Mouse (Mus musculus): Measurements from ENCODE around the gene A930004D18Rik.

Gene A930004D18Rik

GRCm38 (mm10) chr2:18053243-18053950, 15.9 kb upstream of the A930004D18Rik start:
- no peak for DNase-seq (ENCODE audit: low read depth in 2 of 2, low spot score in 2 of 2)

GRCm38 (mm10) chr2:18052581-18052980, 15.0 kb upstream of the A930004D18Rik start:
- DNase-seq (ENCODE audit: low read depth in 2 of 2, low spot score in 2 of 2): no peak

GRCm38 (mm10) chr2:18051831-18052170, 14.3 kb upstream of the A930004D18Rik start:
- no peak for DNase-seq (ENCODE audit: low read depth in 2 of 2, low spot score in 2 of 2)

- DNase-seq (ENCODE audit: low read depth in 2 of 2, low spot score in 2 of 2): no peak
Measured at GRCm38 (mm10) chr2:18051026-18051830, 13.7 kb upstream of the A930004D18Rik start.

GRCm38 (mm10) chr2:18050541-18050985, 13.0 kb upstream of the A930004D18Rik start:
- DNase-seq (ENCODE audit: low read depth in 2 of 2, low spot score in 2 of 2): no peak

- DNase-seq (ENCODE audit: low read depth in 2 of 2, low spot score in 2 of 2): no peak
Measured at GRCm38 (mm10) chr2:18050018-18050417, 12.5 kb upstream of the A930004D18Rik start.

- DNase-seq (ENCODE audit: low read depth in 2 of 2, low spot score in 2 of 2): no peak
Measured at GRCm38 (mm10) chr2:18049279-18049821, 11.8 kb upstream of the A930004D18Rik start.

- no peak for DNase-seq (ENCODE audit: low read depth in 2 of 2, low spot score in 2 of 2)
Measured at GRCm38 (mm10) chr2:18048453-18049075, 11.0 kb upstream of the A930004D18Rik start, which contains the start of gene Skida1. Skida1 (minus strand) TSS chr2:18049051.

GRCm38 (mm10) chr2:18047646-18048452, 10.3 kb upstream of the A930004D18Rik start:
- DNase-seq (ENCODE audit: low read depth in 2 of 2, low spot score in 2 of 2): no peak

- DNase-seq (ENCODE audit: low read depth in 2 of 2, low spot score in 2 of 2): peak in 1 of 2 experiments; percentile 37
Measured at GRCm38 (mm10) chr2:18046758-18047645, 9.5 kb upstream of the A930004D18Rik start.

- DNase-seq (ENCODE audit: low read depth in 2 of 2, low spot score in 2 of 2): no peak
Measured at GRCm38 (mm10) chr2:18046186-18046585, 8.6 kb upstream of the A930004D18Rik start.

GRCm38 (mm10) chr2:18045781-18046181, 8.2 kb upstream of the A930004D18Rik start:
- DNase-seq (ENCODE audit: low read depth in 2 of 2, low spot score in 2 of 2): no peak

GRCm38 (mm10) chr2:18045143-18045780, 7.7 kb upstream of the A930004D18Rik start:
- DNase-seq (ENCODE audit: low read depth in 2 of 2, low spot score in 2 of 2): no peak

GRCm38 (mm10) chr2:18041199-18041885, 3.8 kb upstream of the A930004D18Rik start:
- no peak for DNase-seq (ENCODE audit: low read depth in 2 of 2, low spot score in 2 of 2)

- DNase-seq (ENCODE audit: low read depth in 2 of 2, low spot score in 2 of 2): no peak
Measured at GRCm38 (mm10) chr2:18040347-18041160, 3.0 kb upstream of the A930004D18Rik start.

- no peak for DNase-seq (ENCODE audit: low read depth in 2 of 2, low spot score in 2 of 2)
Measured at GRCm38 (mm10) chr2:18039566-18040290, 2.2 kb upstream of the A930004D18Rik start.

GRCm38 (mm10) chr2:18038895-18039371, 1.4 kb upstream of the A930004D18Rik start:
- DNase-seq (ENCODE audit: low read depth in 2 of 2, low spot score in 2 of 2): no peak
